Mouse (Mus musculus) forebrain, embryonic 15.5 days (tissue): Measurements from ENCODE around the gene Acyp2. TPM values are rescaled to one million over a fixed set of nuclear protein-coding genes. Genes with fewer than 3 reads are reported as not detected.

Source experiments
- ATAC-seq: fragments of 200-750 bp; cut with Nextera tagmentation; replicated peaks from 2 replicates; pipeline ENCODE4 v1.8.0; 2017; ENCODE audit warnings: mild to moderate bottlenecking, moderate TSS enrichment, moderate library complexity
- H3K27ac ChIP-seq: fragments of 300-500 bp; sonication (generic); replicated peaks from 2 replicates; pipeline ENCODE4 v1.5.1; 2015; ENCODE audit warnings: mild to moderate bottlenecking, inconsistent platforms
- H3K27me3 ChIP-seq: fragments of 300-500 bp; sonication (generic); 2 replicates; pipeline ENCODE4 v1.6.1; 2015; ENCODE audit warnings: inconsistent platforms
- H3K36me3 ChIP-seq: fragments of 300-500 bp; sonication (generic); 2 replicates; pipeline ENCODE4 v1.6.1; 2015; ENCODE audit warnings: mild to moderate bottlenecking, inconsistent platforms
- H3K4me1 ChIP-seq: fragments of 300-500 bp; sonication (generic); 2 replicates; pipeline ENCODE4 v1.6.1; 2015; ENCODE audit warnings: inconsistent platforms
- H3K4me2 ChIP-seq: fragments of 300-500 bp; sonication (generic); replicated peaks from 2 replicates; pipeline ENCODE4 v1.6.1; 2015; ENCODE audit warnings: mild to moderate bottlenecking, inconsistent platforms
- H3K4me3 ChIP-seq: fragments of 300-500 bp; sonication (generic); 2 replicates; pipeline ENCODE4 v1.5.1; 2015; ENCODE audit warnings: mild to moderate bottlenecking, inconsistent platforms
- H3K9ac ChIP-seq: fragments of 300-500 bp; sonication (generic); replicated peaks from 2 replicates; pipeline ENCODE4 v1.6.1; 2015; ENCODE audit warnings: mild to moderate bottlenecking, inconsistent platforms
- H3K9me3 ChIP-seq: fragments of 300-500 bp; sonication (generic); 2 replicates; pipeline ENCODE4 v1.6.1; 2016; ENCODE audit warnings: inconsistent platforms
- WGBS: fragments of 180-500 bp; shearing (Covaris S2); methylation state at CpG from one replicate; pipeline ENCODE4 v1.1.7; 2015; ENCODE audit warnings: mixed read lengths; 5-methylcytosine and 5-hydroxymethylcytosine counted together
- polyA plus RNA-seq: library from polyadenylated mRNA; unstranded; fragments of >200 nt; fragmentation: Nextera tagmentation; extraction: Ambion mirVana; gene quantifications from 2 replicates; pipeline ENCODE4 v1.2.1, GENCODE M21; 2015

The Acyp2 gene
- polyA plus RNA-seq, 1 experiment from 2014 or later = 9.1 TPM

GRCm38 (mm10) chr11:30572790-30573395 lies 76.5 kb downstream of the Acyp2 start:
- Histone ChIP-seq H3K4me1 (no peaks in the 10 kb centered on the region), H3K27me3 (no peaks in the 10 kb centered on the region), H3K9me3 (no peaks in the 10 kb centered on the region), H3K36me3 (no peaks in the 10 kb centered on the region), H3K9ac (no peak overlapping the region), H3K27ac (no peak overlapping the region), H3K4me2 (no peak overlapping the region), H3K4me3 (no peak overlapping the region)
- 92% methylated on average over 15 of the region's 15 CpGs for WGBS
- ATAC-seq = no peak

GRCm38 (mm10) chr11:30570568-30570967 lies 78.8 kb downstream of the Acyp2 start:
- ATAC-seq = no peak
- H3K4me3 ChIP-seq = no peak overlapping the region
- 91% methylated on average over 3 of the region's 3 CpGs for WGBS

GRCm38 (mm10) chr11:30560215-30560614 lies 89.2 kb downstream of the Acyp2 start:
- WGBS = 91% methylated on average over 1 of the region's 1 CpGs
- H3K4me2 ChIP-seq = no peak overlapping the region
- H3K36me3 ChIP-seq = no peaks in the 10 kb centered on the region
- H3K4me3 ChIP-seq = no peak overlapping the region
- no peak for ATAC-seq
- no peaks in the 10 kb centered on the region for H3K27me3 ChIP-seq
- no peaks in the 10 kb centered on the region for H3K9me3 ChIP-seq
- H3K9ac ChIP-seq = no peak overlapping the region
- H3K4me1 ChIP-seq = no peaks in the 10 kb centered on the region
- H3K27ac ChIP-seq = no peak overlapping the region

More at GRCm38 (mm10) chr11:30570568-30570967, 78.8 kb downstream of the Acyp2 start:
- Histone ChIP-seq H3K9ac (no peak overlapping the region), H3K27me3 (no peaks in the 10 kb centered on the region), H3K4me2 (no peak overlapping the region), H3K9me3 (no peaks in the 10 kb centered on the region), H3K36me3 (no peaks in the 10 kb centered on the region), H3K27ac (no peak overlapping the region), H3K4me1 (no peaks in the 10 kb centered on the region)

- Histone ChIP-seq H3K27me3 (no peaks in the 10 kb centered on the region), H3K4me1 (no peaks in the 10 kb centered on the region), H3K9me3 (no peaks in the 10 kb centered on the region), H3K4me2 (no peak overlapping the region), H3K36me3 (no peaks in the 10 kb centered on the region), H3K27ac (no peak overlapping the region), H3K4me3 (no peak overlapping the region), H3K9ac (no peak overlapping the region)
- no peak for ATAC-seq
- 70% methylated on average over 1 of the region's 1 CpGs for WGBS
Observed at GRCm38 (mm10) chr11:30553408-30553807, 96.0 kb downstream of the Acyp2 start.

GRCm38 (mm10) chr11:30517133-30517532 lies 132.3 kb downstream of the Acyp2 start:
- 87% methylated on average over 2 of the region's 2 CpGs for WGBS
- no peaks in the 10 kb centered on the region for H3K27me3 ChIP-seq

GRCm38 (mm10) chr11:30508178-30508577 lies 141.2 kb downstream of the Acyp2 start:
- Histone ChIP-seq H3K4me1 (no peaks in the 10 kb centered on the region), H3K4me3 (no peak overlapping the region), H3K27ac (no peak overlapping the region), H3K27me3 (no peaks in the 10 kb centered on the region), H3K9ac (no peak overlapping the region), H3K4me2 (no peak overlapping the region), H3K9me3 (no peaks in the 10 kb centered on the region), H3K36me3 (no peaks in the 10 kb centered on the region)
- ATAC-seq = peak; percentile 84
- WGBS = 56% methylated on average over 4 of the region's 4 CpGs

More at GRCm38 (mm10) chr11:30517133-30517532, 132.3 kb downstream of the Acyp2 start:
- no peaks in the 10 kb centered on the region for H3K36me3 ChIP-seq
- no peak overlapping the region for H3K4me2 ChIP-seq
- no peak overlapping the region for H3K4me3 ChIP-seq
- no peaks in the 10 kb centered on the region for H3K9me3 ChIP-seq
- no peaks in the 10 kb centered on the region for H3K4me1 ChIP-seq
- no peak overlapping the region for H3K9ac ChIP-seq
- ATAC-seq = no peak
- H3K27ac ChIP-seq = no peak overlapping the region

GRCm38 (mm10) chr11:30498738-30499355 lies 150.5 kb downstream of the Acyp2 start:
- Histone ChIP-seq H3K27ac (no peak overlapping the region), H3K4me1 (no peaks in the 10 kb centered on the region), H3K9ac (no peak overlapping the region), H3K27me3 (no peaks in the 10 kb centered on the region), H3K9me3 (no peaks in the 10 kb centered on the region), H3K4me3 (no peak overlapping the region), H3K4me2 (no peak overlapping the region), H3K36me3 (no peaks in the 10 kb centered on the region)
- WGBS = 84% methylated on average over 3 of the region's 3 CpGs
- no peak for ATAC-seq

GRCm38 (mm10) chr11:30497151-30497550 lies 152.2 kb downstream of the Acyp2 start:
- Histone ChIP-seq H3K9me3 (no peaks in the 10 kb centered on the region), H3K27ac (no peak overlapping the region), H3K36me3 (no peaks in the 10 kb centered on the region), H3K4me1 (no peaks in the 10 kb centered on the region), H3K4me2 (no peak overlapping the region), H3K27me3 (no peaks in the 10 kb centered on the region), H3K9ac (no peak overlapping the region), H3K4me3 (no peak overlapping the region)
- 53% methylated on average over 2 of the region's 2 CpGs for WGBS
- ATAC-seq = no peak

GRCm38 (mm10) chr11:30491515-30492260 lies 157.7 kb downstream of the Acyp2 start:
- no peak overlapping the region for H3K4me3 ChIP-seq
- no peaks in the 10 kb centered on the region for H3K36me3 ChIP-seq
- no peaks in the 10 kb centered on the region for H3K9me3 ChIP-seq
- no peak overlapping the region for H3K4me2 ChIP-seq
- H3K27ac ChIP-seq = no peak overlapping the region
- no peaks in the 10 kb centered on the region for H3K27me3 ChIP-seq
- no peak overlapping the region for H3K9ac ChIP-seq
- H3K4me1 ChIP-seq = no peaks in the 10 kb centered on the region
- no peak for ATAC-seq

- H3K4me1 ChIP-seq = no peaks in the 10 kb centered on the region
- H3K4me3 ChIP-seq = no peak overlapping the region
- 79% methylated on average over 10 of the region's 10 CpGs for WGBS
- H3K4me2 ChIP-seq = no peak overlapping the region
- H3K36me3 ChIP-seq = no peaks in the 10 kb centered on the region
- H3K27ac ChIP-seq = no peak overlapping the region
- no peak for ATAC-seq
- no peaks in the 10 kb centered on the region for H3K9me3 ChIP-seq
- no peaks in the 10 kb centered on the region for H3K27me3 ChIP-seq
- no peak overlapping the region for H3K9ac ChIP-seq
Observed at GRCm38 (mm10) chr11:30488183-30488582, 161.2 kb downstream of the Acyp2 start.

- H3K27ac ChIP-seq = no peak overlapping the region
- H3K9me3 ChIP-seq = no peaks in the 10 kb centered on the region
- 88% methylated on average over 4 of the region's 4 CpGs for WGBS
- no peaks in the 10 kb centered on the region for H3K4me1 ChIP-seq
- H3K27me3 ChIP-seq = no peaks in the 10 kb centered on the region
- H3K4me2 ChIP-seq = no peak overlapping the region
- H3K9ac ChIP-seq = no peak overlapping the region
- ATAC-seq = no peak
- no peaks in the 10 kb centered on the region for H3K36me3 ChIP-seq
- H3K4me3 ChIP-seq = no peak overlapping the region
Observed at GRCm38 (mm10) chr11:30483286-30483685, 166.1 kb downstream of the Acyp2 start.

- H3K9ac ChIP-seq = peak within 1 kb of the TSS; percentile 62
- peak within 1 kb of the TSS; percentile 60 for H3K4me2 ChIP-seq
- peak within 1 kb of the TSS; percentile 81 for H3K27ac ChIP-seq
- peak within 1 kb of the TSS; percentile 52 for H3K4me3 ChIP-seq
- WGBS = 8% methylated on average over 17 of the region's 17 CpGs
- H3K27me3 ChIP-seq = no peaks in the 10 kb centered on the region
- H3K4me1 ChIP-seq = peaks cover 7% of the 10 kb centered on the region
- ATAC-seq = peak; percentile 99
- no peaks in the 10 kb centered on the region for H3K36me3 ChIP-seq
- no peaks in the 10 kb centered on the region for H3K9me3 ChIP-seq
Observed at GRCm38 (mm10) chr11:30471751-30472593, 177.4 kb downstream of the Acyp2 start, which contains the start of gene 4930505A04Rik. 4930505A04Rik (minus strand) TSS chr11:30471827.
